Mouse (Mus musculus) cerebellum, postnatal 4 days (tissue): ENCODE data around the gene Omp.
A peak's percentile ranks its signal among the peaks of the same experiment; 100 is the strongest.
"Not testable (repeated sequence)": the region's sequence is repeated elsewhere in the genome, so short reads cannot be mapped to it uniquely, and the experiment has no call there.

Experiments used
- DNase-seq, 2 experiments: peaks; one replicate each; pipeline ENCODE4 v3.0.0; 2022; ENCODE audit warnings: low spot score in 2 of 2, mixed read lengths in 1 of 2

The Omp gene

DNA sequence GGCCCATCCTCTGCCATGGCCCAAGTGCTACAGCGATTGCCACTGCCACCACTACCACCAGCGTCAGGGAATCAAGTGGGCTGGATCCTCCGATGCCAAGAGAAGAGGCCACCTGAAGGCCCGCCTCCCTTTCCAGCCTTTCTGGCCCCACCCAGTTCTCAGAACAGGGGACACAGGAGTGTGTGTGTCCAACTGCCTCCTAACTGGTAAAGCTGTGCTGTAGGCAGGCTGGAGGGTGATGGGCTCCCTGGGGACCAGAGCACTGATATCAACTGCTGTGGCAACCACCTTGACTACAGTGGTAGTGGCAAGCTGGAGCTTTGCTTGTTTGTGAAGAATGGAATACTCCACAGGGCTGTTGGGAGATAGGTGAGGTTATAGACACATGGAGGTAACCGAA lies at the start of gene Omp:
Omp (minus strand) TSS at position 101 of the 400 bp plus-strand sequence.
- no peak for DNase-seq

DNA sequence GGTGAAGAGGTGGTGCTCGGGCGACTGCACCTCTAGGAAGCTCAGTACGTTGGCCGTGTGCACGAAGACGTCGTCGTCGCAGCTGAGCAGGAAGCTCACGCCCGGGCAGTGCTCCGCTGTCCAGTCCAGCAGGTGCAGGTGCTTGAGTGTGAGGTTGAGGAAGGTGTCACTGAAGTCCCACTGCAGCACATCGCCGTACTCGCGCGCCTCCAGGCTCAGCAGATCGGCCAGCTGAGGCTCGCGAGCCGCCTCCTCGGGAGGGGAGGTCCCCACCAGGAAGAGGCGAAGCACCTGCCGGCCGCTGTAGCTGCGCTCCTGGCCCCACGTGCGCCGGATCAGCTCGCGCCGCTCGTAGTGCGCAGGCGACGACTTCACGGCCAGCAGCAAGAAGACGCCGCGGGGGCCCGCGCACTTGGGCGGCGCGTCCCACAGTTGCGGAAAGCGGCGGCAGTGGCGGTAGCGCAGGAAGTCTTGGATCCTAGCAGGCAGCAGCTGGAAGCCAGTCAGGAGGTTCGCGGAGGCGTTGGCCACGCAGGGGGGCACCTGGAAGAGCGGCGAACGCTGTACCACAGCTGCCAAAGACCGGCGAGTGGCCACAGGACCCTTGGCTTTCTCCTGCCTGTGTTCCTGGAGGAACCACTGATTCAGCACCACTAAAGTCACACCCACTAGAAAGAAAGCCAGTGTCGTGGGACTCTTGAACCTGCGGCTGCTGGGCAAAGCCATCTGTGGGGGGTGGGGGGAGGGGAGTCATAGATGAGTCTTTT lies 48.9 kb upstream of the Omp start:
- DNase-seq = peak in 1 of 2 experiments; percentile 21

DNA sequence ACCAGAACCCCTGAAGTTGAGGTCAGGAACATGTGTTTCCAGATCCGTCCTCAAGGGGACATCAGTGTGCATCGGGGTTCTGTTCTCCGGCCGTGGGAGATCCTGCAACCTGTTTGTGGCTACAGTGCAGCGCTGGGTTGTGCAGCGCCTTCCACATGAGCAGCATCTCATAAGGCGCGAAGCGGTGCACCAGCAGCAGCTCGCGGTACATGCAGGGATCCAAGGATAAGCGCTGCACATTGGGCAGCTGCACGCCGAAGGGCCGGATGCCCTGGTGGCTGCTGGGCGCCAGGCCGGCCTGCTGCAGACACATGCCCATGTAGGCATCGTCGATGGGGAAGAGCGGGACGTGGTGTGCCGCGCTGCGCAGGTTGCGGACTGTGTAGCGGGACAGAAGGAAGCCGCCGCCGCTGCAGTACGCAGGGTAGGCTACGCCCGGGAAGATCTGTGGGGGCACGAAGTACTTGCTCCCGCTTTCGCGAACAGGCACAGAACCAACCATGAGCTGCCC lies 48.3 kb upstream of the Omp start:
- peak in 1 of 2 experiments; percentile 42 for DNase-seq

DNA sequence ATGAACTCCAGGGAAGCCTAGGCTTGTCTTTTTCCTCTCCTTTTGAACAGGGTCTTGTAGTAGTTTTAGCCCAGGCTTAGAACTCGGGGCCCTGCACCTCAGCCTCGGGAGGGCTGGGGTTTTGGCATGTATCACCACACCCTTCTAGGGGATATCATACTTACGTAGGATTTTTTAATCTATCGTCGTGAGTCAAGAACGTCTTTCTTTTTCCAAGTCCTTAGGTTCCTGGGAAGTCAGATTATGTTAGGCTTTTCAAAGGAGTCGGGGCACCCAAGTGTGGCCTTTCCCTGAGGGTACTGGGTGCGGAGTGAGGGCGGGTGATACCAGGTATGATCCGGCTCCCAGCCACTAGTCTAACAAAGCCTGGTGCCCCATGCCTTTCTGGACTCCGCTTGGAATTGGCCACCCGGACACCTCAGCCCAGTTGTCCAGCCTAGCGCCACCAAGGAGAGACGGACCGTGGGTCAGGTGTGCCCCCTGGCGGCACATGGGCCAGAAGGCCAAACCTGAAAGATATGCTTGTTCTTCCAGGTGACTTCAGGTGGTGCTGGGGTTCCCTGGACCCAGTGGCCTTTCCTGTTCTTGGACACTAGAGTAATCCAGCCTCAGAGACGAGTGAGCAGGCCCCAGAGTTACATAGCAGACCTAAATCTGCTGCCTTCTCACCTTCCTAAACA lies 46.4 kb upstream of the Omp start:
- DNase-seq = no peak

GRCm38 (mm10) chr7:98190578-98190977 lies 45.3 kb upstream of the Omp start:
- no peak for DNase-seq

GRCm38 (mm10) chr7:98189745-98190144 lies 44.4 kb upstream of the Omp start:
- no peak for DNase-seq

- no peak for DNase-seq
Observed at GRCm38 (mm10) chr7:98188680-98189079, 43.4 kb upstream of the Omp start.

- no peak for DNase-seq
Observed at GRCm38 (mm10) chr7:98188238-98188637, 42.9 kb upstream of the Omp start.

DNA sequence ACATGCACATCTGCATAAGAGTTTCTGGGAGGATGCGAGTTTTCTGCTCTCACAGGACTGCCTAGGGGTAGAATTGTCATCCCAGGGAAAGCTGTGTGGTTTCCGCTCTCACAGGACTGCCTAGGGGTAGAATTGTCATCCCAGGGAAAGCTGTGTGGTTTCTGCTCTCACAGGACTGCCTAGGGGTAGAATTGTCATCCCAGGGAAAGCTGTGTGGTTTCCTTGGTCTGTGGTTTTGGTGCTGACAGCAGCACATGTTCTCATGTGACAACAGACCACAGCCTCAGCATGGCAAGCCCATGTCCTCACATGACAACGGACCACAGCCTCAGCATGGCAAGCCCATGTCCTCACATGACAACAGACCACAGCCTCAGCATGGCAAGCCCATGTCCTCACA lies 42.0 kb upstream of the Omp start:
- not testable (repeated sequence) for DNase-seq

GRCm38 (mm10) chr7:98186637-98187036 lies 41.3 kb upstream of the Omp start:
- no peak for DNase-seq

GRCm38 (mm10) chr7:98185326-98185725 lies 40.0 kb upstream of the Omp start:
- DNase-seq = no peak

- no peak for DNase-seq
Observed at GRCm38 (mm10) chr7:98178560-98179231, 33.4 kb upstream of the Omp start.

- peak; percentile 38 to 41 for DNase-seq
Observed at GRCm38 (mm10) chr7:98177929-98178559, 32.7 kb upstream of the Omp start, which contains the start of gene Capn5. Capn5 (minus strand) TSS chr7:98178274.

GRCm38 (mm10) chr7:98177566-98177928 lies 32.2 kb upstream of the Omp start:
- DNase-seq = no peak

DNA sequence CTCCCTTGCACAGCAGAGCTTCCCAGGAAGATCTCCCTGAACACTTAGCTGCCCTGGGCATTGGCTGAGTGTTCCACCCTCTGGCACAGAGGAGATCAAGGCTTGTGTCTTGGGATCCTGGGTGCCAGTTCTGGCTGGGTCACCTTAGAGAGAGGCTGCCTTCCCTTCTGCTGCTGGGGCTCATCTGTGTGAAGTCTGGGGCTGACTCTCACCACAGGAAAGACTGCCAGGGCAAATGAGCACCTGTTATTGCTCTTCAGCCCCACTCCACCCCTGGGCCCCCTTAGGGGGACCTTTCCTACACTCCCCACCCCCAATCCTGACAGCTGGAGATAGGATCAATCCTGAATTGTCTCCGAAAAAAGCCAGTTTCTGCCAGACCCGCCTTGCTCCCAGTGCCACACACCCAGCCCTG lies 31.8 kb upstream of the Omp start:
- DNase-seq = no peak

- DNase-seq = no peak
Observed at GRCm38 (mm10) chr7:98176322-98177070, 31.2 kb upstream of the Omp start.

GRCm38 (mm10) chr7:98174883-98175755 lies 29.8 kb upstream of the Omp start:
- no peak for DNase-seq

GRCm38 (mm10) chr7:98173408-98173807 lies 28.1 kb upstream of the Omp start:
- DNase-seq = no peak

DNA sequence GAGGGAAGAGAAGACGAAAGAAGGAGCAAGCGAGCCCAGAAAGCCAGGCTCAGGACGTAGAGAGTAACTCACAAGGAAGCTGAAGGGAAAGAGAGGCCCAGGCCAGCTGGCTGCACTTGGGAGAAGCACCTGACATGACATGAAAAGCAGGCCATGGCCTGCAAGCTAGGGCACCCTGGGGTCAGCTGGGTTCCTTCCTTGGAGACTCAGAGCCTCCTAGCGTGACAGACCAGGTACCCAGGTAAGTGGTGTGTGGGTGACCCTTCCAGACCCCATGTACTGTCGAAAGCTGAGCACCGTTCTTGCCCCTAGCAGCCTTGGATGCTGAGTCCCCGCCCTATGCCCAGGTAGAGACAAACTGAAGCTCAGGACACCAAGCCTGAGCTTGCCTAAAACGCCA lies 27.4 kb upstream of the Omp start:
- no peak for DNase-seq
